Mouse (Mus musculus): ENCODE measurements around the gene Spc24.
A peak's percentile ranks its signal among the peaks of the same experiment; 100 is the strongest.
"Not testable (repeated sequence)": the region's sequence is repeated elsewhere in the genome, so short reads cannot be mapped to it uniquely, and the experiment has no call there.

Spc24 gene

DNA sequence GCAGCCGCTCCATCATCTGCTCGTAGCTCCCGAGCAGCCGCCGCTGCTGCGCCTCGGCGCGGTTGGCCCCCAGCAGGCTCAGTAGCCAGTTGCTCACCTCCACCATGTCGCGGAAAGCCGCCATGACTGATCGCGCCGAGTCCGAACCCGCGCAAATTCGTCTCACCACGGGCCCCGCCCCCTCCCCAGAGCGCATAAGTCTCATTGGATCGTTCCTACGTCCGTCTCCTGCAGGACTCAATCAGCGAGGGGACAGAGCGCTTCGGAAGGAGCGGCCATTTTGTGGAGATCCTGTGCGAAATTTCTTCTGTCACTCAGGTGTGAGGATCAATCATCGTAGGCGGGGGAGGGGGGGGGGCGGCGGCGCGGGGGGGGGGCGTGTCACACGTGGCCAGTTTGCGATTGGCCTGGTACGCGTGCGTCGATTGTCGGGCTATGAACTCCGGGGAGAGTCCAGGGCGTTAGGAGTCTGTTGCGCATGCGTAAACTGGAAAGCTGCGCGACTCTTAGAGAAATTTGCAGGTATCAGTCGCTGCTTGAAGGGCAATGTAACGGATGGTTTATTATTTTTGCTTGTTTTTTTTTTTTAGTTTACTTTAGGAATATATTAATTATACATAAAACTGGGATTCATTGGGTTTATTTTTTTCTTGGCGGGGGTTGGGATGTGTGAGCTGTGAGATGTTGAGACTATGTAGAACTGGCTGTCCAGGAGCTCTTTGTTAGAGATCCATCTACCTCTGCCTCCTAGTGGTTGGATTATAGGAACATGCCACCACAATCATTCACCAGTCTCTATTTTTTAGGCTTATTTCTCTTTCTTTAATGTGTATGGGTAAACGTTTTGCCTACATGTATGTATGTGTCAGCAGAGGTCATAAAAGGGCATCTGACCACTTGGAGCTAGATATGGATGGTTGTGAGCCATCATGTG is at the start of gene Spc24:
Gene Spc24, minus strand, starts transcription at position 149 of the 934 bp plus-strand sequence.
- peak; percentile 100 for DNase-seq (ENCODE audit: low spot score)

DNA sequence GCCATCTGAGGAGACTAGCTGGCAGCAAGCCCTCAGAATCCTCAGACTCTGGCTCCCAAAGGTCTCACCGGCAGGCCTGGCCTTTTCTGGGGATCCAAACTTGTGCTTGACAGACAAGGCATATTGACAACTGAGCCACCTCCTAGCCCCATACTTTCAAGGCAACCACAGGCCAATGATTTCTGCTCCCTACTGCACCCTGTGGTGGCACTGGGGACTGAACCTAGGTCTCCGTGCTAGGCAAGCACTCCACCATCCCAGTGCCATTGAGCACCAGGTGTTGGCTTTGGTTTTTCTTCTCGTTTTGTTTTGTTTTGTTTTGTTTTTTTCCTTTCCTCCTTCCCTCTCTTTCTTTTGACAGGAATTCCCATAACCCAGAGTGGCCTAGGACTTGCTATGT is 48.5 kb upstream of the Spc24 start:
- DNase-seq (ENCODE audit: low spot score) = no peak

DNA sequence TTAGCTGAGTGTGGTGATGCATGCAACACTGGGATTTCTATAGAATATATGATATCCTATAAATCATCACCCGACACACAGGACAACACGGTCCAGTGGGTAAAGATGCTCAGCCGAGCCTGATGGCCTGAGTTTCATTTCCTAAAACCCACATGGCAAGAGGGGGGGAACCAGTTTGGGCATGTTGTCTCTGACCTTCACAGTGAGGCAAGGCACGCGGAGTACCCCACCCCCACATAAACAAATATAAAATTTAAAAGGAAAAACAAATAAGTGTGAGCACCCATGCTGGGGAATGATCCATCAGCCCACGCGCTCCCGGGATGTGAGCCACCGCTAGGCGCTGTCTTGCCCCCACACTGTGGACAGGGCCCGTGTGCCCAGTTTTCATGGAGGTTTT is 46.9 kb upstream of the Spc24 start:
- DNase-seq (ENCODE audit: low spot score) = no peak

DNA sequence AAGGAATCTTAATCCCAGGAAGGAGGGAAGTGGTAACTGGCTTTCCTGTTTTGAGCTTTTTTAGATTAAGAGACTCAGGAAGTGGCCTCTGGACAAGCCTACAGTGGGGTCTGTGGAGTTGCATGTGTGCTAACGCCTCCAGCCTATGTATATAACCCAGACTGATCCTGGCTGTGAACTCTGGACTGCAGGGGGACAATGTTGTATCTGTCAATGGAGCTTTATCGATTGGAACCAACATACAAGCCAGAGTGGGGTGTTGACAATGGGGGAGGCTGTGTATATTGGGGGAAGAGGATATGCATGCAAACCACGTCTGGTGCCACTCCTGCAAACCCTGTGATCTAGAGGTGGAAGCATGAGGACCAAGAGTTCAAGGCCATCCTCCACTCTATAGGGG is 46.3 kb upstream of the Spc24 start:
- no peak for DNase-seq (ENCODE audit: low spot score)

DNA sequence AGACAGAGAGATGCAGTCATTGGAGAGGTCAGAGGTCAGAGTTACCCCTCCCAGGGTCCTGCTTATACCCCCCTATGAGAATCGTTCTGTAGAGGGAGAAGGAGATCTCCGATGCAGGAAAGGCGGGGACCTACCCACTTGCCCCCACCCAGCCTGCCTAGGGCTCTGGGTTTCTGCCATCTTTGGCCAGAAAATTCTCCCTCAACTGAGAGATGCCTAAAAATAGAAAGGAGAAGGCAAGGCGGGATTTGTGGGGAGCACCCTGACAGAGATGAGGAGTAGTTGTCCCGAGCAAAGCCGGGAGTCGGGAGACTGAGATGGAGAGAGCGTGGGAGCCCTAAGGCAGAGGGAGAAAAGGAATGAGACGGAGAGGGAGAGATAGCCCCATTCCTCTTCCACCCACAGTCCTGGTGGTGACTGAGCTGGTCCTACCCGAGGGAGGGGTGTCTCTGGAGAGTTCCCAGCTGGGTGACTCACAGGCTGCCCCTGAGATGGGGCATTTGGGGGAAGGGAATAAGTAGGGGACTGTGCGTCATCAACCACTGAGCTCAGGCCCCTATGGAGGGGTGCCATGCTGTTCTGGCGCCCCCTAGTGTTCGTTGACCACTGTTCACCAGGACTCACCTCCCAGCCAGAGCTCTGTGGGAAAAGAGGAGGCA is 44.0 kb upstream of the Spc24 start:
- peak; percentile 91 for DNase-seq (ENCODE audit: low spot score)

DNA sequence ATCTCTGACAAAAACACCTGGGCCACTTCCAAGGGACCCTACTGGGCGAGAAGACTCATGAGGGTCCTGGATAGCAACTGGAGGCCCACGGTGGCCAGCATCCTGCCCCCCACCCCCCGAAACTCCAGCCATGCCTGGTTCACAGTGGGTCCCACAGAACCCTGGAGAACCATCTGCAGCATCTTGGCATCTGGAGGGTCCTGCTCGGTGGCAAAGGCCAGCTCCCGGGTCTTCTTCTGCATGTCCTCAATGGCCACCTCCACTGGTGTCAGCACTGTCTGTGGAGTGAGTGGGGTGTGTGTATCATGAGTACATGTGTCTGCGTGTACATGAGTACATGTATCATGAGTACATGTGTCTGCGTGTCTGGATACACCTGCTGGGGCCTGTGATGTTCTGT is 41.5 kb upstream of the Spc24 start:
- DNase-seq (ENCODE audit: low spot score) = no peak

DNA sequence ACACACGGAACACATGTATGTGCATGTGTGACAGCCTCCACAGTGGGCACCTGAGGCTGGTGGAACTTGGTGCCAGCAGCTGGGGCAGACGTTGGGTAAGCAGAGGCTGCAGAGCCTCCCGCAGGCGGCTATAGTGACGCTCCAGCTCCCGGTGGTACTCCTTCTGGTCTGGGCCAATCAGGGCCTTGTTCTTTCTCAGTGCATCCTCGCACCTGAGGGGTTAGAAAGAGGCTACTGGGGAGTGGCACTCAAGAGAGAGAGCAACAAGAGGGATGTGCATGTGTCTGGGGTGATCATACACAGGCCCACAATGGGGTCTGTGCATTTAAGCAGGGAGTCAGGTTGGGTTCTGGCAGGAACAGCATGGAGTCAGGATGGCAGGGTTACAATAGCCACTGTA is 41.0 kb upstream of the Spc24 start:
- DNase-seq (ENCODE audit: low spot score) = no peak

DNA sequence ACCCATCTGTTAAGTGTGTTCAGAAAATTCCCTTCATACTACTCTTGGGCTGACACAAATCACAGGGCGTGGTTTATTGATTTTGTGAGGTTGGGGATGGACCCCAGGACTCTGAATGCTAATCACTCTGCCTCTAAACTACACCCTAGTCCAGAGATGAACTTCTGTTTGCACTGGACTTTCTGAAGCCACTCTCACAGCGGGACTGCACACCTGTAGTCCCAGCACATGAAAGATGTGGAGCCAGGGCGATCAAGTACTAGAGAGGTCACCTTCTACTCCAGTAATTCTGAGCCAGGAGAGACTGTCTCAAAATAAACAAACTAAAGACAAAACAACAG is 38.9 kb upstream of the Spc24 start:
- DNase-seq (ENCODE audit: low spot score) = no peak

DNA sequence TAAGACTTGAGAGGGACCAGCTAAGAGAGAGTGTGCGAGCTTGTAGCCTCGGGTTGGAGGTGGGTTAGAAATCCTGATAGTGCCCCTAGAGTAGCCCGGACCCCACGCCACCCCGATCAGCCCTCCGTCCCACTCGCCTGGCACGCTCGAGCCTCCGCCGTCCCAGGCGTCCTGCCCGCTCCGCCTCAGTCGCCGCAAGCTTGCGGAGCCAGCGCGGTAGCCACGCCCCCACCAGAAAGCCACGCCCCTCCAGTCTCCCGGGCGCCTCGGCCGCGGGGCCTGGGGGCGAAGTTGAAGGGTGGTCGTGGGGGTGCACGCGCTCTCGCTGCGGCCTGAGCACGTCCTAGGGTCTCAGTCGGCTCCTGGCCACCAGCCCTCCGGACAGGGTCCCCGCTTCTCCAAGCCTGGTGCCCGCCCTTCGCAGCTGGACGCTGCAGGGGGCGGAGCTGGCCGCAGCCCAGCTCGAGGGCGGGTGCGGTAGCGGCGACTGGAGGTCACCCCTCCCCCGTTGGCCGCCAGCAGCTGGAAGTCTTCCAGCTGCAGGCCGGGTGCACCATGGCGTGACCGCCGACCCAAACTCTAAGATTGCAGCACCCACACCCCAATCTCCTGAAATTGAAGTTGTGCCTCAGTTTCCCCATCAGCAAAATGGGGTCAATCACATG is 38.4 kb upstream of the Spc24 start, which contains the start of gene Kank2:
Gene Kank2, minus strand, starts transcription at position 400 of the 665 bp plus-strand sequence.
- peak; percentile 86 for DNase-seq (ENCODE audit: low spot score)

DNA sequence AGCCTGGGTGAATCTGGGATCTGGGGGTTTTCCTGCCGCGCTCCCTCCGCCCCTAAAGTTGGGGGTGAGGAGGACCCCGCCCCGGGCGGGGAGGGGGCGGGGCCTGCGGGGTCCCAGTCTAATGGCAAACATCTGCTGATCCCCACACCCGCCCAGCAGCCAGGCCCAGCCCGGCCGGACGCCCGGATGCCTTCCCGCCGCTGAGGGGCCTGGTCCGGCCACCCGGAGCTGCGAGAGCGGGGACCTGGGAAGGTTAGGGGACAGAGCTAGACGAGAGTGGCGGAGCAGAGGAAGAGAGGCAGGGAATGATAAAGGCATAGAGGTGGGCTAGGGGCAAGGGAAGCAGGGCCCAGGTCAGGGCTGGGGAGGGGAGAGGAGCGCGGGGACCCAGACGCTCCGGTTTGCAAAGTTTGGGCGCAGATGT is 37.8 kb upstream of the Spc24 start:
- peak; percentile 79 for DNase-seq (ENCODE audit: low spot score)

DNA sequence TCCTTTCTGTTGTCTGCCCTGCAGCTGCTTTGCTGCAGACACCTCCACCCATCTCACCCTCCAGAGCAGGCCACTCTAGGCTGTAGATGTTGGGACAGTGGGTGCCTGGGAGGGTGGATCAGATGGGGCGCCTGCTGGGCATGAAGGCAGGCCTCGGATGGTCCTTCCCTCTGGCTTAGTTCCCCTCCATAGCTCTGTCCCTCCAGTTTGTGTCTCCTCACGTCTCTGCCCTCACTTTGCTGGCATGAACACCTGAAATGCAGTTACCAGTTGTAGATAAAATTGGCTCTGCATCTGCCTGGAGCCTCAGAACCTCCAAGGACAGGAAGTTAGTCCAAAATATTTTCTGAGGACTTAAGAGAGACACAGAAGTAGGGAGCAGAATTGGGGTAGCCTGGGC is 36.8 kb upstream of the Spc24 start:
- DNase-seq (ENCODE audit: low spot score) = no peak

DNA sequence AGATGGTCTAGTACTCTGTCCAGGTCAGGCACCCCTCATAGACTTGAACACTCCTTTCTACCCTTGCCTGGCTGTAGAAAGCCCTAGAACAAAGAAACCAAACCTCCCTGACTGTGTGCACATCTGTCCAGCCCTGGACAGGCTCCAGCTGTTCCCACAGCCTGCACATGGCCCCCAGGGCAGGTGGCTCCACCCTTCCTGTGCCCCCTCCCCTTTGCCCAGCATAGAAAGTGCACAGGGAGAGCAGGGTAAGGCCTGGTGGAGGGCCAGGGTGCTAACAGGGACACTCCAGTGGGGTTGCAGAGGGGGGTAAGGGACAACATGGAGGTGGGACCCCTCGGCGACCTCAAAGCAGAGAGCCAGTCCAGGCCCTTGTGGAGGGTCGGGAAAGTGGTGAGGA is 36.2 kb upstream of the Spc24 start:
- DNase-seq (ENCODE audit: low spot score) = no peak

DNA sequence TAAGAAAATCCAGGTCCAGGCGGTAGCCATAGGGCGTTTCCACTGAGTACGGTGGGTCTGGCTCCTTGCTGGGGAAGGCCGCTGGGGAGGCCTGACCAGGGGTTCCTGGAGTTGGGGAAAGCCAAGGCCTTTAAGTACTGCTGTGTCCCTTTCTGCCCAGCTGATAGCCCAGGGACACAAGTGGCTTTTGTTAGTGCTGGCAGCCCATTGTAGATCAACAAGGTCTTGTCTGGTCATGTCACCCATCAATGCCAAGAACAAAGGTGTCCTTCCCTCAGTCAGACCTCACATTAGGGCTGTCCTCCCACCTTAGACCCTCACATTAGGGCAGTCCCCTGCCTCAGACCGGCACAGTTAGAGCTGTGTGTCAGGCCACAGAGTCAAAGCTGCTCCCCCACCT is 35.5 kb upstream of the Spc24 start:
- DNase-seq (ENCODE audit: low spot score) = no peak

DNA sequence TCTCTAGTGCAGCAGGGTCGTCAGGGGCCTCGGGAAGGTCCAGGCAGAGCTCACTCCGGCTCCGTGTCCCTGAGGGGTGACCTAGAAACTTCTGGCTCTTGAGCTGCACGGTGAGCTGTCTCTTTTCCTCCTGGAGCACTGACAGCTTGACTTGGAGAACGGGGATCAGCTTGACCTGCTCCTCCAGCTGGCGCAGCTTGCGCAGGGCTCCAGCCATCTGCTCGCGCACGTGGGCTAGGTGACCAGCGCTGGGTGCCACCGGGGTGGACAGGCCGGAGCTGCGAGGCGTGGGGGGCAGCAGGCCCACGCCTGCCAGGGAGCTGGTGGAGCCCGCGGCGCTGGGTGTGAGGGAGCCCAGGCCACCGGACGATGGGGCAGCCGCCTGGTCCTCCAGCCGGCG is 34.8 kb upstream of the Spc24 start:
- no peak for DNase-seq (ENCODE audit: low spot score)

DNA sequence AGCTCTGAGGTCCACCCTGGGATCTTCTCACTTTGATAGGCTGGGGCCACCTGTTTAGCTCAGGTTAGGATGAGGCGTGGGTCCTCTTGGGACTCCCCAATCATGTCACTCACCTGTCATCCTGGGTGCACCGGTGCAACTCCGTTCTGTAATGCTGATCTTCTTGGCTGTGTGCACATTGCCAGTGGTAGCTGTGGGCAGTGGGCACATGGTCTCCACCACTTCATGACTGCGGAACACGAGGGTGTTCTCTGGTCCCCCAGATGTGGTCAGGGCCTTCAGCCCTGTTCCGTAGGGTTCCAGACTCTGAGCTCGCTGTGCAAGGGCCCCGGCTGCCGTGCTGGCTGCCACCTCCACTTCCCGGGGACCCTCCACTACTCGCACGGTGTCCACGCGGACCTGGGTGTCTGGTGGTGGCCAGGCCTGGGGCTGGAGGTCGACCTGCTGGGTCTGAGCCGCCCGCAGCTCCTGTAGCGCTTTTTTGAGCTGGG is 34.3 kb upstream of the Spc24 start:
- no peak for DNase-seq (ENCODE audit: low spot score)

DNA sequence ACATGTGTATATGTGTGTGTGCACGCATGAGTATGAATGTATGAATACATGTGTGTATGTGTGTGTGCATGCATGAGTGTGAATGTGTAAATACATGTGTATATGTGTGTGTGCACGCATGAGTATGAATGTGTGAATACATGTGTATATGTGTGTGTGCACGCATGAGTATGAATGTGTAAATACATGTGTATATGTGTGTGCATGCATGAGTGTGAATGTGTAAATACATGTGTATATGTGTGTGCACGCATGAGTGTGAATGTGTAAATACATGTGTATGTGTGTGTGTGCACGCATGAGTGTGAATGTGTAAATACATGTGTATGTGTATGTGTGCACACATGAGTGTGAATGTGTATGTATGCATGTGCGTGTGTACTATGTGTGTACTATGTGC is 33.4 kb upstream of the Spc24 start:
- not testable (repeated sequence) for DNase-seq (ENCODE audit: low spot score)

DNA sequence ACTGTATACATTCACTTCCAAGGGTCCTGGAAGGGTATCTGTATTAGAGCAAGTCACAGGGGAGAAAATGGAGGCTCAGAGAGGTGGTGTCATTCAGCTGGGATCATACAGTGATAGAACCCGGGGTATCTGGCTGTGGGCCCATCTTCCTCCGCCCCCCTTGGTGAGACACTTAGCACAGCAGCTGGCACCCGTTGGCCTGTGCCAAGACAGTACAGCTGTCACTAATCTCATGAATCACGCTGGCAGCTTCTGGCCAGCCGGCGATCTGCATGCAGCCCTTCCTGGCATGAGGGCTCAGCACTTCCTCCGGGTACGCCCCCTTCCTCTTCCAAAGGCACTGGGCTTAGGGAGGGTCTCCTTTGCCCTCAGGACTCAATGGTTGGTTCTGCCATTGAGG is 32.5 kb upstream of the Spc24 start:
- no peak for DNase-seq (ENCODE audit: low spot score)

DNA sequence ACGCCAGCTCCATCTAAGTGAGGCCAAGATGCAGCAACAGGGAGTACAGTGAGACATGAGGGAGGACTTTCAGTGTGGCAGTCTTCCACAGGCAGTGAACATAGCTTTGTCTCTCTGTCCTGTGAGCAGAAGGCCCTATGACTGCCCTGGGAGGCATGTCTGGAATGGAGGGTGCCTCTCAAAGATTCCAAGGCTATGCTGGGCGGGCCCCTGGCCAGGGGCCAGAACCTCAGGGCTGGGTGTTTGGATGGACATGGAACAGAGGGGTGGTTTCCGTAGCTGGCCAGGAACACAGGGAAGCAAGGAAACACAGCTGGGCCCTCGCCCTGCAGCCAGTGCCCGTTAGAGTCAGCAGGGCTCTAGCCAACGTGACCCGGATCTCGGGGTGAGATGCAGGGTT is 31.8 kb upstream of the Spc24 start:
- no peak for DNase-seq (ENCODE audit: low spot score)

DNA sequence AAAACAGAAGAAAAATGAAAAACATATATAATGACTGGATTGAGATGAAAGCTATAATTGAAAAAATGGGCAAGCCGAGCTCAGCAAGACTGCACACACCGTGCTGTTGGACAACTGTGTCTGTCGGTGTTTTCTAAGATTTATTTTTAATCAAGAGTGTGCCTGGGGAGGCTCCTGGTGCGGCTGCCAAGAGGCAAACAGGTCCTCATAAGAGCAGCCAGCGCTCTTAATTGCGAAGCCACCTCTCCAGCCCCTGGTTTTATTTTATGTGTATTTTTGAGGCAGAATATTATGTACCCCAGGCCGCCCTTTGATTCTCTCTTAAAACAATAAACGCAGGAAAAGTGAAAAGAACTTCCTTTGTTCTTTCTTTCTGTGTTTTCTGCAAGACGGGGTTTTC is 28.1 kb upstream of the Spc24 start:
- no peak for DNase-seq (ENCODE audit: low spot score)

DNA sequence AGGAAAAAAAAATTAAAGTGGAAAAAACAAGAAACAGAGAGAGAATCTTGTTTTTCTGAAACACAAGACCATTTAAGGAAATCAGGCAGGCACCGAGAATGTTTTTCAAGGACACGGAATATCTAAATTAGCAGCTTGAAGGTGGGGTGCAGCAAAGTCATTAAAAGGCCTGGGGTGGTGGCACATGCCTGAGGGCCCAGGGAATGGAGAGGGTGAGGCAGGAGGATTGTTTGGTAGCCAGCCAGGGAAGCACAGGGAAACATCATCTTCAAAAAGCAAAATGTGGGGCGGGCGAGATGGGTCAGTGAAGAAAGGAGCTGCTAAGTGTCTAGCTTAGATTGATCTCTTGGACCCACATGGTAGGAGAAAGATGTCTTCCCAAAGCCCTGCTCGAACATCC is 27.6 kb upstream of the Spc24 start:
- no peak for DNase-seq (ENCODE audit: low spot score)

DNA sequence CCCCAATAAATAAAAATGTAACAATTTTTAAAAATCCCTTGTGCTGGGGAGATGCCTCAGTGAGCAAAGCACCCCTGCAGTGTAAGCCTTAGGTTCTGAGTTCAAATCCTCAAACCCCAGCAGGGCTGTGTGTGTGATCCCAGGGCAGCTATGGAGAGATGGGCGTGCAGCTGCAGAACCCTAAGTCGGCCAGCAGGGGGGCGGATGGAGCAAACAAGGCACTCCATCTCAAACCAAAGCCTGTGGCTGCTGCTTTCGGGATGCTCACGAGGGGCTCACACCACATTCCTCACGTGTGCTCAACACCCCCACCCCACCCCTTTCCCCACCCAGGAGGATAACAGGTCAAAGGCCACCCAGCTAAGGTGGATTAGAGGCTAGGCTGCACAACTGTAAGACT is 26.8 kb upstream of the Spc24 start:
- DNase-seq (ENCODE audit: low spot score) = peak; percentile 82

DNA sequence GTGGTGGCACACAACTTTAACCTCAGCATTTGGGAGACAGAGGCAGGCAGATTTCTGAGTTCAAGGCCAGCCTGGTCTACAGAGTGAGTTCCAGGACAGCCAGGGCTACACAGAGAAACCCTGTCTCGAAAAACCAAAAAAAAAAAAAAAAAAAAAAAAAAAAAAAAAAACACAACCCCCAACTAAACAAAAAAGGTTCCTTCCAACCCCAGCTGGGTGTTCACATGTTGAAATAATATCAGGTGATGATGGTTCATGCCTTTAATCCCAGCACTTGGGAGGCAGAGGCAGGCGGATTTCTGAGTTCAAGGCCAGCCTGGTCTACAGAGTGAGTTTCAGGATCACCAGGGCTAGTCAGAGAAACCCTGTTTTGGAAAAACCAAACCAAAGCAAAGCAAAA is 26.2 kb upstream of the Spc24 start:
- DNase-seq (ENCODE audit: low spot score) = not testable (repeated sequence)

Data from embryo, embryonic 10.5 days (tissue).